8 mouse cellular contexts compared by ENCODE assay signal in the genomic region with DNA sequence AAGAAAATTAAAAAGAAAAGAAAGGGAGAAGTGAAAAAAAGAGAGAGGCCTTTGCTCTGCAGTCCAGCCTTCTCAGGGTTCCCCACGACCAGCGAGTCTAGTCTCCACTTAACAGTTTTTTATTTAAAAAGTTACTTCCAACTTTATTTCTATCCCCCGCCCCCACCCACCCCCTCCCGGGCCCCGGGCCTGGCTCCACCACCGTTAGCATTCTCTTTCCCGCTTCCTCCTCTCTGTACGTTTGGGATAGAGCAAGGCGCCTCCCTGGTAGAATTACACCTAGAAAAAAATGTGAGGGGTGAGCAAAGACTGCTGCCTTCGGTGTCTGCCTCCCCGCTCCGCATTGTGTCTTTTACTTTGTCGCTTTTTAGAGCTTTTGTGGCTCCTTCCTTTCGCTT. TPM values are rescaled to one million over a fixed set of nuclear protein-coding genes. Genes with fewer than 3 reads are reported as not detected.
A peak's percentile ranks its signal among the peaks of the same experiment; 100 is the strongest.
DNase-seq lines count a peak whose midpoint lies in the region; ATAC-seq lines count a peak whose summit lies in the region.

No protein-coding gene starts in this region.

- no peak for DNase-seq in heart, adult 8-10 months (ENCODE audit: low spot score)
- DNase-seq in embryo, embryonic 11 days, result peak; percentile 69
- DNase-seq in adipocyte (ENCODE audit: low spot score), result no peak
- DNase-seq in yolk sac, embryonic 10.5 days (ENCODE audit: low spot score), result no peak
- no peak for DNase-seq in gastrocnemius, adult 8-10 months (ENCODE audit: low spot score in 2 of 2)

- ATAC-seq in heart, embryonic 15.5 days (replicated peaks; ENCODE audit: insufficient number of reproducible peaks, insufficient read depth, low FRiP score, low read depth), result no peak
- peak; percentile 83 for ATAC-seq in hindbrain, embryonic 13.5 days (ENCODE audit: low FRiP score)
- ATAC-seq in midbrain, embryonic 12.5 days (ENCODE audit: low FRiP score, low read depth), result peak; percentile 89

- H3K9me3 ChIP-seq in heart, embryonic 15.5 days (replicated peaks), result no peaks in the 10 kb centered on the region
- no peaks in the 10 kb centered on the region for H3K9me3 ChIP-seq in hindbrain, embryonic 13.5 days
- H3K9me3 ChIP-seq in midbrain, embryonic 12.5 days, result no peaks in the 10 kb centered on the region

- WGBS in heart, embryonic 15.5 days, result 13% methylated on average over 14 of the region's 14 CpGs
- 2% methylated on average over 14 of the region's 14 CpGs for WGBS in hindbrain, embryonic 13.5 days
- 3% methylated on average over 14 of the region's 14 CpGs for WGBS in midbrain, embryonic 12.5 days

- no peak overlapping the region for H3K9ac ChIP-seq in heart, embryonic 15.5 days
- H3K9ac ChIP-seq in hindbrain, embryonic 13.5 days, result no peak overlapping the region
- no peak overlapping the region for H3K9ac ChIP-seq in midbrain, embryonic 12.5 days (replicated peaks)

- H3K27ac ChIP-seq in heart, embryonic 15.5 days, result no peak overlapping the region
- peak overlapping the region; percentile 10; the same call in 1 of the 2 replicates for H3K27ac ChIP-seq in hindbrain, embryonic 13.5 days
- peak overlapping the region; percentile 88 for H3K27ac ChIP-seq in midbrain, embryonic 12.5 days (replicated peaks)

- peak overlapping the region; percentile 20 for H3K4me3 ChIP-seq in heart, embryonic 15.5 days
- no peak overlapping the region for H3K4me3 ChIP-seq in hindbrain, embryonic 13.5 days
- no peak overlapping the region for H3K4me3 ChIP-seq in midbrain, embryonic 12.5 days

- H3K27me3 ChIP-seq in heart, embryonic 15.5 days, result no peaks in the 10 kb centered on the region
- 0 out of 2 replicates have a peak, but pooled peaks cover 4% of the 10 kb centered on the region for H3K27me3 ChIP-seq in hindbrain, embryonic 13.5 days
- no peaks in the 10 kb centered on the region for H3K27me3 ChIP-seq in midbrain, embryonic 12.5 days

- peak overlapping the region; percentile 53 for H3K4me2 ChIP-seq in heart, embryonic 15.5 days
- H3K4me2 ChIP-seq in hindbrain, embryonic 13.5 days, result peak overlapping the region; percentile 20
- H3K4me2 ChIP-seq in midbrain, embryonic 12.5 days (replicated peaks), result peak overlapping the region; percentile 40

- H3K36me3 ChIP-seq in heart, embryonic 15.5 days, result no peaks in the 10 kb centered on the region
- H3K36me3 ChIP-seq in hindbrain, embryonic 13.5 days, result no peaks in the 10 kb centered on the region
- no peaks in the 10 kb centered on the region for H3K36me3 ChIP-seq in midbrain, embryonic 12.5 days

- peaks cover 12% of the 10 kb centered on the region for H3K4me1 ChIP-seq in heart, embryonic 15.5 days (replicated peaks)
- peaks cover 24% of the 10 kb centered on the region for H3K4me1 ChIP-seq in hindbrain, embryonic 13.5 days (replicated peaks)
- peaks cover 34% of the 10 kb centered on the region for H3K4me1 ChIP-seq in midbrain, embryonic 12.5 days

RNA-seq across cellular contexts. Expression of gene Nepro, which starts 51.7 kb away (rescaled TPM):
- polyA plus RNA-seq in heart, embryonic 15.5 days (2015; fragmentation: Nextera tagmentation; extraction: Ambion mirVana), result 3.7 and 4.5 TPM in 2 replicates
- 1 to 10 TPM; 4.1 to 6.4 (median 5.2) TPM for total RNA-seq in heart, adult 8-10 months (2022)
- polyA plus RNA-seq in hindbrain, embryonic 13.5 days (2015; fragmentation: Nextera tagmentation; extraction: Ambion mirVana), result 4.9 and 5.0 TPM in 2 replicates
- polyA plus RNA-seq in midbrain, embryonic 12.5 days (2016; fragmentation: Nextera tagmentation; extraction: Ambion mirVana), result 9.5 and 9.9 TPM in 2 replicates
- total RNA-seq in gastrocnemius, adult 8-10 months (2022), result 1 to 10 TPM; 2.9 to 5.6 (median 3.3) TPM
